Mouse (Mus musculus): ENCODE measurements at regions not wholly inside any gene's neighbourhood (a gene's known extent, or its start where the extent isn't known, plus 50 kb on each side); places are given as distances from the start of the nearest gene placed in this dataset.

GRCm38 (mm10) chr13:102392868-102393661 lies 300.3 kb upstream of the Cd180 start:
- no peaks in the 10 kb centered on the region for H3K36me3 ChIP-seq
- no peak overlapping the region for H3K27ac ChIP-seq (replicated peaks)
- WGBS: 11% methylated on average over 10 of the region's 10 CpGs
- no peak overlapping the region for H3K9ac ChIP-seq
- H3K27me3 ChIP-seq: 0 out of 2 replicates have a peak, but pooled peaks cover 10% of the 10 kb centered on the region
- no peak overlapping the region for H3K4me2 ChIP-seq
- peaks cover 10% of the 10 kb centered on the region for H3K4me1 ChIP-seq (replicated peaks)
- ATAC-seq (ENCODE audit: low read depth): no peak; the same call in 1 of the 2 replicates
- H3K4me3 ChIP-seq: no peak overlapping the region
- no peaks in the 10 kb centered on the region for H3K9me3 ChIP-seq

GRCm38 (mm10) chr13:102393662-102393970 lies 299.7 kb upstream of the Cd180 start:
- Histone ChIP-seq H3K4me2 (no peak overlapping the region), H3K9me3 (no peaks in the 10 kb centered on the region), H3K36me3 (no peaks in the 10 kb centered on the region), H3K27ac (replicated peaks) (no peak overlapping the region), H3K9ac (no peak overlapping the region), H3K4me1 (replicated peaks) (peaks cover 10% of the 10 kb centered on the region), H3K27me3 (0 out of 2 replicates have a peak, but pooled peaks cover 10% of the 10 kb centered on the region), H3K4me3 (no peak overlapping the region)
- no peak for ATAC-seq (ENCODE audit: low read depth)
- WGBS: 28% methylated on average over 2 of the region's 2 CpGs

- Histone ChIP-seq H3K4me2 (no peak overlapping the region), H3K9ac (no peak overlapping the region), H3K27ac (replicated peaks) (no peak overlapping the region), H3K27me3 (0 out of 2 replicates have a peak, but pooled peaks cover 10% of the 10 kb centered on the region), H3K9me3 (no peaks in the 10 kb centered on the region), H3K36me3 (no peaks in the 10 kb centered on the region), H3K4me1 (replicated peaks) (peaks cover 10% of the 10 kb centered on the region), H3K4me3 (no peak overlapping the region)
- no peak for ATAC-seq (ENCODE audit: low read depth)
- 62% methylated on average over 3 of the region's 3 CpGs for WGBS
Observed at GRCm38 (mm10) chr13:102394057-102394456, 299.3 kb upstream of the Cd180 start.

- Histone ChIP-seq H3K4me3 (no peak overlapping the region), H3K9ac (no peak overlapping the region), H3K27ac (replicated peaks) (no peak overlapping the region), H3K36me3 (no peaks in the 10 kb centered on the region), H3K4me1 (replicated peaks) (peaks cover 10% of the 10 kb centered on the region), H3K9me3 (no peaks in the 10 kb centered on the region), H3K27me3 (0 out of 2 replicates have a peak, but pooled peaks cover 3% of the 10 kb centered on the region), H3K4me2 (no peak overlapping the region)
- no peak for ATAC-seq (ENCODE audit: low read depth)
- 90% methylated on average over 4 of the region's 4 CpGs for WGBS
Observed at GRCm38 (mm10) chr13:102397411-102397810, 295.9 kb upstream of the Cd180 start.

- no peak overlapping the region for H3K4me2 ChIP-seq
- no peak overlapping the region for H3K27ac ChIP-seq (replicated peaks)
- no peaks in the 10 kb centered on the region for H3K27me3 ChIP-seq
- no peaks in the 10 kb centered on the region for H3K9me3 ChIP-seq
- 67% methylated on average over 4 of the region's 4 CpGs for whole genome bisulfite sequencing
- H3K9ac ChIP-seq: no peak overlapping the region
- no peaks in the 10 kb centered on the region for H3K4me1 ChIP-seq (replicated peaks)
- ATAC-seq (ENCODE audit: low read depth): no peak
- no peak overlapping the region for H3K4me3 ChIP-seq
- no peaks in the 10 kb centered on the region for H3K36me3 ChIP-seq
Observed at GRCm38 (mm10) chr13:102411840-102412239, 281.5 kb upstream of the Cd180 start.

GRCm38 (mm10) chr13:102434372-102434954 lies 258.9 kb upstream of the Cd180 start:
- no peaks in the 10 kb centered on the region for H3K36me3 ChIP-seq
- H3K27me3 ChIP-seq: no peaks in the 10 kb centered on the region
- 46% methylated on average over 3 of the region's 3 CpGs for WGBS
- no peaks in the 10 kb centered on the region for H3K4me1 ChIP-seq (replicated peaks)
- H3K9me3 ChIP-seq: no peaks in the 10 kb centered on the region
- no peak overlapping the region for H3K4me3 ChIP-seq
- H3K27ac ChIP-seq (replicated peaks): no peak overlapping the region
- ATAC-seq (ENCODE audit: low read depth): no peak
- H3K9ac ChIP-seq: no peak overlapping the region
- no peak overlapping the region for H3K4me2 ChIP-seq

- ATAC-seq (ENCODE audit: low read depth): no peak
- H3K27ac ChIP-seq (replicated peaks): no peak overlapping the region
- no peak overlapping the region for H3K4me2 ChIP-seq
- H3K4me3 ChIP-seq: no peak overlapping the region
- H3K9ac ChIP-seq: no peak overlapping the region
- no peaks in the 10 kb centered on the region for H3K27me3 ChIP-seq
- no peaks in the 10 kb centered on the region for H3K4me1 ChIP-seq (replicated peaks)
- no peaks in the 10 kb centered on the region for H3K36me3 ChIP-seq
- H3K9me3 ChIP-seq: no peaks in the 10 kb centered on the region
- WGBS: 78% methylated on average over 2 of the region's 2 CpGs
Observed at GRCm38 (mm10) chr13:102442676-102443075, 250.7 kb upstream of the Cd180 start.

GRCm38 (mm10) chr13:102447310-102447709 lies 246.0 kb upstream of the Cd180 start:
- H3K4me3 ChIP-seq: no peak overlapping the region
- no peaks in the 10 kb centered on the region for H3K9me3 ChIP-seq
- no peaks in the 10 kb centered on the region for H3K27me3 ChIP-seq
- H3K36me3 ChIP-seq: no peaks in the 10 kb centered on the region
- ATAC-seq (ENCODE audit: low read depth): no peak
- no peak overlapping the region for H3K4me2 ChIP-seq
- H3K9ac ChIP-seq: no peak overlapping the region
- peaks cover 14% of the 10 kb centered on the region for H3K4me1 ChIP-seq (replicated peaks)
- 84% methylated on average over 5 of the region's 5 CpGs for WGBS
- H3K27ac ChIP-seq (replicated peaks): no peak overlapping the region

GRCm38 (mm10) chr13:102449416-102450121 lies 243.8 kb upstream of the Cd180 start:
- H3K9me3 ChIP-seq: no peaks in the 10 kb centered on the region
- H3K27ac ChIP-seq (replicated peaks): no peak overlapping the region
- no peak for ATAC-seq (ENCODE audit: low read depth)
- no peaks in the 10 kb centered on the region for H3K27me3 ChIP-seq
- no peaks in the 10 kb centered on the region for H3K36me3 ChIP-seq
- WGBS: 16% methylated on average over 8 of the region's 8 CpGs
- peaks cover 14% of the 10 kb centered on the region for H3K4me1 ChIP-seq (replicated peaks)
- no peak overlapping the region for H3K4me3 ChIP-seq
- 0 out of 2 replicates have a peak overlapping the region, but pooled peaks have one; percentile 9 for H3K4me2 ChIP-seq
- H3K9ac ChIP-seq: no peak overlapping the region

GRCm38 (mm10) chr13:102451176-102451575 lies 242.2 kb upstream of the Cd180 start:
- no peaks in the 10 kb centered on the region for H3K9me3 ChIP-seq
- no peaks in the 10 kb centered on the region for H3K36me3 ChIP-seq
- no peak overlapping the region for H3K27ac ChIP-seq (replicated peaks)
- no peak for ATAC-seq (ENCODE audit: low read depth)
- no peak overlapping the region for H3K9ac ChIP-seq
- no peak overlapping the region for H3K4me3 ChIP-seq
- H3K4me1 ChIP-seq (replicated peaks): peaks cover 14% of the 10 kb centered on the region
- no peak overlapping the region for H3K4me2 ChIP-seq
- H3K27me3 ChIP-seq: no peaks in the 10 kb centered on the region
- 84% methylated on average over 7 of the region's 7 CpGs for WGBS

GRCm38 (mm10) chr13:102458711-102459110 lies 234.6 kb upstream of the Cd180 start:
- Histone ChIP-seq H3K4me3 (no peak overlapping the region), H3K4me1 (replicated peaks) (no peaks in the 10 kb centered on the region), H3K4me2 (no peak overlapping the region), H3K36me3 (no peaks in the 10 kb centered on the region), H3K27me3 (no peaks in the 10 kb centered on the region), H3K27ac (replicated peaks) (no peak overlapping the region), H3K9me3 (no peaks in the 10 kb centered on the region), H3K9ac (no peak overlapping the region)
- 60% methylated on average over 2 of the region's 2 CpGs for WGBS
- ATAC-seq (ENCODE audit: low read depth): no peak

GRCm38 (mm10) chr13:102463993-102464392 lies 229.4 kb upstream of the Cd180 start:
- H3K27ac ChIP-seq (replicated peaks): no peak overlapping the region
- H3K27me3 ChIP-seq: no peaks in the 10 kb centered on the region
- WGBS: 80% methylated on average over 2 of the region's 2 CpGs
- no peaks in the 10 kb centered on the region for H3K4me1 ChIP-seq (replicated peaks)
- H3K4me2 ChIP-seq: no peak overlapping the region
- no peaks in the 10 kb centered on the region for H3K9me3 ChIP-seq
- H3K4me3 ChIP-seq: no peak overlapping the region
- ATAC-seq (ENCODE audit: low read depth): no peak
- H3K9ac ChIP-seq: no peak overlapping the region
- H3K36me3 ChIP-seq: no peaks in the 10 kb centered on the region
